Mouse (Mus musculus) ES-CJ7 (cell line): ENCODE measurements around the gene Fhdc1.

Source experiments
- DNase-seq: peaks from one replicate; pipeline ENCODE4 v3.0.0; 2011; ENCODE audit warnings: low read depth, low spot score

Fhdc1 gene

DNA sequence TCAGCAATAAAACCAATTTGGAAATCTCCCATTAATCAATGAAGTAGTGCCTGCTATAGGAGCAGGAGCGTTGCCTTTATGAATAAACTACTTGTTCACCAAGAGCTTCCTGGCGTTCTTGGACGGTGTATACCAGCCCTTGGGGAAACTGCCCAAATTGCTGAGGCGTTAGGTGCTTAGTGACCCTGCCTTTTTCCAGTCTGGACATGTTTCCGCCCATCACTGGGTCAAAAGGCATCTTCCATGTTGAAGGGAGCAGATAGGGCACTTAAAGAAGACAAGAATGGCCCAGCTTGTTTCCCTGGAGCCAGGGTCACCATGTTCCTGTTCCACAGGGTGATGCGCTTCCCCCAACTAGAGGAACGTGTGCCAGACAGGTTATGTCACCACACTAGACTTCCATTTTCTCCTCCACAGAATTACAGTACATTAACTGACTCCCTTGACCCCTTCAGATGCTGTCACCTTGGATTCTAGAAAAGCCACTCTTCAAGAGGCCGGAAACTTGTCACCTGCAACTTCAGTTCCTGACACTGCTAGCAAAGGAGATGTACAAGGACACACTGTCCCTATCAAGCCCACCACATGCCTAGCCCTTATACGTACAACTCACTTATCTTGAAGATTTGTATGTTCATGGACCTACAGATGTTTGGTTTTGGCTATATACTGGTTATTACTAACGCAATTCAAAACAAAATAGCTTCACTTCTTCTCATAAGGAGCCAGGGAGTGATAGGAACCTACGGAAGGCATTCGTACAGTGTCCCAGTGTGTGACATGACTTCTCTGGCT is 5.1 kb downstream of the Fhdc1 start:
- DNase-seq, result no peak

DNA sequence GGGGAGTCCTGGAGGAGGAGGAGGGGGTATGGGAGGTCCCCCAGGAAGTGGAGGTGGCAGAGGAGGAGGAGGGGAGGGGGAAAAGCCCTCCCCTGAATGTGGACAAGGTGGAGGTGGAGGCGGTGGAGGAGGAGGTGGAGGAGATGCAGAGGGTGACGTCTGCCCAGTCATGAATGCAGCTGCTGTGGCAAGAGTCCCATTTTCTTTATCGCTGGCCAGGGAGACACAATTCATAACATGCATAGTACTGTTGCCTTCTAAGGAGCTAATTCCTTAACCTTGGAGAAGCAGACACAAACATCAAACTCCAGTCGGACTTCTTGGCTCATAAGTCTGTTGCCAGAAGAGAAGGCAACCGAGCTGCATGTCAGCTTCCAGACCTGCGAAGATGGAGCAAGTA is 5.8 kb downstream of the Fhdc1 start:
- no peak for DNase-seq

DNA sequence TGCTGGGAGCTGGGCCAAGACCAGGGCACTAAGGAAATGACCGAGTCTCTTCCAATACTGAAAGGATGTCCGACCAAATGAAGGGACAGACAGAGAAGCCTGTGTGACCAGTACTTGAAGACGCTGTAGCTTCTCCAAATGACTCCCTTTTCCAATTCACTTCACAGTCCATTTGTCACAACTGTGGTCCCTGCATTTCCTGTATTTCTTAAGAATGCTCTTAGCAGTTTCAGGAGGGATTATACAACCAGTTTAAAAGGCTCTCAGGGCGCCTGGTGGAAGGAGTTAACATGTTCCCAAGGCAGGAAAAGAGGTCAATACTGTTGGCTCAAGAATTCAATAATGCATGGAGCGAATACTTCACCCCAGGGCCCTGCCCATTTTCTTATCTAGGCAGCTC is 7.3 kb downstream of the Fhdc1 start:
- no peak for DNase-seq

DNA sequence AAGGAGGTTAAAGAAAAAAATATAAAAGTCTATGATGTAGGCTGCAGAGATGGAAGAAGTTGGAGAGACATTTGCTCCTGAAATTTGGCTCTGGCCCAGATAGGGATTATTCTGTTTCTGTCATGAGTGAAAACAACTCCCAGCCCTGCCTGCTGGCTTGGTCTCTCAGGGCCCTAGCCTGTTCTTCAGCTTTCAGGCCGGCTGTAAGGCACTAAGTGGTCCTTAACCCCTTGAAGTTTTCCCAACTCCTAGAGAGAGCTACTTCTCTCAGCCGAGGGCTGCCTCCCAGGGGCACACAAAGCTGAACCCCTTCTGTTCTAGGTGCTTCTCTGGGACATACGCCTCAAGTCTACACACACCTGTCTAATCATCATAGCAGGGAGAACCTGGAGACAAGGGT is 7.7 kb downstream of the Fhdc1 start:
- DNase-seq, result no peak

DNA sequence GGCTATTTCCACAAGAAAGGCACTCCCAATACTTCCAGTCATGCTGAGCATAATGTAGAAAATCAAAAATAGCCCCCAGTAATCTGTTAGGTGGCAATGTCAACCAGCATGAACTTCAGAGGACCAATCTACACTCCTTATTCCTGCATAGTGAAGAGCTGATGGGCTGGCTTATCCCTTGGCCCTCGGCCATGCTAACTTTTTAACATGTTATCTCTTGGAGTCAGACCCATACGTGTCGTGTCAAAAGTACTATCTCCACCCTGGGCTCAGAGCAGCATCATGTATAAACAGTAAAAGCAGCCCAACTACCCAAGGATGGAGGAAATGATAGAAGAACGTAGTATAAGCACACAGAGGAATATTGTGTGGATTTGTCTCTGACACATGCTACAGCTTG is 9.1 kb downstream of the Fhdc1 start:
- DNase-seq, result no peak

DNA sequence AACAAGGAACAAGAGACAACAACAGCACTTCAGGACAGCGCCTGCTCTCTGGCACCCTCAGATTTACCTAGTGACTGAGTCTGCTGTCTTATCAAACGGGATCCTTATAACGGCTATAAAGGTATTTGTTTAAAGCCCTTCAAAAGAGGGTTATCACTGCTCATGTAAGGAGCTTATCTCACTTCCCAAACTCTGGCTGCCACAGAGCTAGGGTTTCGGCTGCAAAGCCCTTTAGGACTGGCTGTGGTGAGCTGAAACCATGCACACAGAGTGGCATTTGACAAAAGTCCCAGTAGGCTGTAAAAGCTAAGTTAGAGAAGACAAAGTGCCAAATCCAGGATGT is 12.1 kb downstream of the Fhdc1 start:
- no peak for DNase-seq

DNA sequence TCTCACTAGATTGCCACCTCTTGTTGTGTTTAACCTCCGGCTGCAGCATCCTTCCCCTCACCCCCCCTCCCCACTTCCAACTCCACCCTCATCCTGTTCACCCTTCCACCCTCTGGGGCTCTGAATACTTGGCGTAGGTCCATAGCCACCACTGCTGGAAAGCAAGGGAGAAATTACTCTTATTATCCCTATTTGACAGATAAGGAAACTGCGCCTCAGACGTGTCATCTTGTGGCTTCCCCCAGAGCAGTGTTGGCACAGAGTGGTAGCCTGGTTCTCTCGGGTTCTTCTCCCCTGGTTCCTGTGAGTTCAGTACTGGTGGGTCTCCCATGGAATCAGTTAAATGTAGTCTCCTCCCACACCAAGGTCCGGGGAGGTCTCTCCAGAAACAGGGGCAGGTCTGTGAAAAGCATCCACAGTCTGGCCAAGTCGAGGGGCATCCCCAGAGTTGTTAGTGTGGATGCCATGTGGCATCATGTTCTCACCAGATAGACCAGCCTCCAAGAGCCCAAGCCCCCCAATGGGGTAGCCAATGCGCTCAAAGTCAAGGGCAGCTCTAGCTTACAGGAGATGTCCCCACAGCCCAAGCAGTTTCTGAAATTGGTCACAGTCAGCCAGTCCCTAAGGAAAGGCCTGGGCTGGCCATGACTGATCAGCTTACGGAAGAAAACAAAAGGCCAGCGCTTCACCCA is 12.7 kb downstream of the Fhdc1 start:
- no peak for DNase-seq

DNA sequence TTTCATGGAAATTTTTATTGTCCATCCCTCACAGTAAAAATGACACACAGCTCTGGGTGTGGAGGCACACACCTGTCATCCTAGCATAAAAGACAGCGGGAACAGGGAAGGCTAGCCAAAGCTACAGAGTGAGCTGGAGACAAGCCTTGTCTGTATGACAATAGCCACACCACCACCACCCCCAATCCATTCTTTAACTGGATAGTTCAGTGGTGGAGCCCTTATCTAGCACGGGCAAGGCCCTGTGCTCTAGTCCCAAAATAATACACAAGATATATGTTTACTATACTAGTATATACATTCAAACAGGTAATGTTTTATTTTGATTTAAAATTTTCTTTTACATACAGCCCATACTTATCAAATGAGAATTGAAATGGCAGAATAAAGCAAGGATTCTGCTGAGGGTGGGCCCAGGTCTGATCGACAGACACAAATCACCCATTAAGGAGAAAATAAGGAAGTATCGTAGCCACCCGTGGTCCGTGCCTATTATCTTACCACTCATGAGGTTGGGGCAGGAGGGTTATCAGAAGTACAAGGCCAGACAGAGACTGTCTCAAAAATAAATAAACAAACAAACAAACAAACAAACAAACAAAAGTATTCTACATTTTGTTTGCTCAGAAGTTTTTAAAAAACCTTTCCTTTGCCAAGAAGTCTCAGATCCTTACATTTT is 14.3 kb downstream of the Fhdc1 start:
- no peak for DNase-seq

DNA sequence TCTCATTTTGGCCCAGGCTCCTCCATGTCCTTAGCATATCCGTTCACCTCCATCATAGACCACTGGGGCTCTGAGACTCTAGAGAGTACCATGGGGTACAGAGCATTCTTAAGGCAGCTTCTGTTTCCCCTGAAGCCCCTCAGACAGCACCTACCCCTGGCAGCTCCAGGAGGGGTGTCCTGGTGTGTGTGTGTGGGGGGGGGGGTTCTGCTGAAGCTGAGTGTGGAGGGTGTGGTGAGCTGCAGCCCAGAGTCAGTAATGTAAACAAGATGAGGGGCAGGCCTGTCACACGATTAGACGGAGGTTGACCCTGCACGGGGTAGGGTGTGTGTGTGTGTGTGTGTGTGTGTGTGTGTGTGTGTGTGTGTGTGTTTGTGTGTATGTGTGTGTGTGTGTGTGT is 18.5 kb downstream of the Fhdc1 start:
- DNase-seq, result no peak

DNA sequence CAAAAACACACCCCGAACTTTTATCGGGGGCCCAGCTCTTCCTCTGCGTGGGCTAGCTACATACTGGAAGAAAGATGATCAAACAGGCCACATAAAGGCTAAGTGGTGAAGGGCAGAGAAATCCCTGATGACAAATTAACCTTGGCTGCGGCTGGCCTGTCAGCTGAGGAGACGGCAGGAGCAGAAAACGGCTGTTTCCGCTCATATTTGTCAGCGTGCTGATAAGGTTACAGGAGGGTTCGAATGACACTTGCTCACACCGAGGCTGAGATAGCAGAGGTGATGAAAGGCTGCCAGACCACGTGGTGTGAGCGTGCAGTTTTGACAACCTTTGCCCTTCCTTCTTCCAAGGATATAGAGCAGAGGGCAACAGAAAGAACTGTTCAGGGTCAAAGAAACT is 19.3 kb downstream of the Fhdc1 start:
- DNase-seq, result no peak

DNA sequence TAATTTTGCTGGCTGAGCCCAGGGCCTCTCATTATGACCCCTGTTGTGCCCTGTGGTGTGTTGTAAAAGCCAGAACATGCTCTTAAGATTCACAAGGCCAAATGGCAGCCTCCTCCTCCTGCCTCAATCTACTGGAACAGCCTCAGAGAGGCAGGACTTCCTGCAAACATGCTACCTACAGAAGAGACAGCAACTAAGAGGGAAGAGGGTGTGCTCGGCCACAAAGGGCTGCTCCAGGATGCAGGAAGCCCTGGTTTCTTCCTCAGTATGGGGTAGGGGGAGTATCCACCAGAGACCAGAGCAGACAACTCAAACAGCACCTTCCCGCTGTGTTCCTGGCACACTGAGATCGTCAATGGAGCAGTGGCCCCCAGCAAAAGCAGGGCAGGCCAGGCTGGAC is 19.7 kb downstream of the Fhdc1 start:
- no peak for DNase-seq

DNA sequence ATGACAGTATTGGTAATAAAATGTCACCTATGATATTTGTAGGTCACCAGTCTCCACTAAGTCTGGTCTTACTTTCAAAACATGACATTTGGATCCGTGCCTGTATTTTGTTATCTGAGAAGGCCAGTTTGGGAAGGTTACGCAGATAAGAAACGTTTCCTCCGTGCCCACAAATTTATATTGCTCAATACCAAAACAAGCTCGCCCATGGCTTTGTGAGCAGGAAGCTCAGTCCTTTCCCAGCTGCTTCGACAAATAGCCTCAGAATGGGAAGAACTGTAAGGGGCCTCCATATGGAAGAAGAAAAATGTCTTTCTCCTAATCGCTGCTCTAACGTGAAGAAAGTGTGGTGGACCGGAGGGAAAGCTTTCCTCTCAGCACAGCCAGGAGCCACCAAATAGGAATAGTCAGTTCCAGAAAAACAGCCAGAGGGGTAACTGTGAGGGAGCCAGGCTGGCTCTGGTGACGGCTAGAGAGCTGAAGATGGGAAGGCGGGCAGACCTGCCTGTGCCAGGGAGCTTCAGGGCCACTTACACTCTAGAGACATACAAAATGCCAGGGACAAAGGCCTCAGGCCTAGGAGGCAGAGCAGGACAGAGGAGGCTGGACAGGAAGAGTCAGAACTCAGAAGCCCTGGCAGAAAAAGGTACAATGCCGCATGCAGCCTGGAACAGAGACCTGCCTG is 24.4 kb downstream of the Fhdc1 start:
- no peak for DNase-seq

DNA sequence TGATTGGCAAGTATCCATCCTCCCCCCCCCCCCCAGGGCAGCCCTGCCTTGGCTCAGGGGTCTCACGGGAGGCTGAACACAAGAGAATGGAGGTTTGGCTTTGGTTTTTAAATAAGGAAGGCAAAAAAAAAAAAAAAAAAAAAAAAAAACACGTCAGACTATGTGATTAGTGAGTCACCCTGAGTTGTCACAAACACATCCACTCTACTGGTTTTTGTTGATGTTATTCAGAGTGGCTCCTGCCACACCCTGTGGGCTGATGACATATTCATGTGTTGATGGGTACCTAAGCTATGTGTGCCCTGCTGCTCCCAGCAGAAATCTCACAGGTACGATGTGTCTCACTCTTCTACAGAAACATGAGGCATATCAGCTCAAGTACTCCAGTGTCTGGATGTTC is 29.6 kb downstream of the Fhdc1 start:
- DNase-seq, result no peak

DNA sequence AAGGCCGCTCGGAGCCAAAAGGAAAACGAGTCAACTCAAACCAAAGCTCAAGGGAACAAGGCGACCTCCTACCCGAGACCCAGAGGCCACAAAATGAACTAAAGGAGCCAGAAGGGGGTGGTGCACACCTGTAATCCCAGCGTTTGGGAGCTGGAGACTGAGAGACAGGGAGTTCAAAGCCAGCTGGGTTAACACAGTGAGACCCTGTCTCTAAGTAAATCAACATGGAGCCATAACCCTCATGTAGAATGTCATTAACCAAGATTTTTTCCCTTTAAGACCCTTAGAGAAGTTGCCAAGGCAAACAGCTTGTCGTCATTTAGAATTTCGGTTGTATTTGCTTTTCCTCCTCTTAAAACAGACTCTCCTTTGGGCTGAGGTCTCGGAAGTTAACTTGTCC is 31.2 kb downstream of the Fhdc1 start:
- no peak for DNase-seq

DNA sequence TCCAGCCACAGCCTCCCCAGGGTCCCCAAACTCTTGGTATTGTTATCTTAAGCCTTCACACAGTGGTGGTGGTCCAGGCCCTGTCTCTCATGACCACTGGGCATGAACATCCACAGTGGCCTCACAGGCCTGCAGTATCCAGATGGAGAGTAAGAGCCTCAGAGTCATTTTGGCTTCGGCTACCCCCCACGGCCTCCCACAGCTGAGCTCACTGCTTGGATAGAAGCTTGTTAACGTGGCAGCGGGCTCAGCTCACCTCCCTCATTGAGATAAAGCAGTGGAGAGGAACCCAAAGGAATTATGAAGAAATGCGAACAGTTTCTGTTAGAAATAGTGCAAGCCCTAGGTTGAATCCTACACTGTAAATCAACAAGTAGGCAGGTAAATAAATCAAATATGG is 32.4 kb downstream of the Fhdc1 start:
- DNase-seq, result no peak

DNA sequence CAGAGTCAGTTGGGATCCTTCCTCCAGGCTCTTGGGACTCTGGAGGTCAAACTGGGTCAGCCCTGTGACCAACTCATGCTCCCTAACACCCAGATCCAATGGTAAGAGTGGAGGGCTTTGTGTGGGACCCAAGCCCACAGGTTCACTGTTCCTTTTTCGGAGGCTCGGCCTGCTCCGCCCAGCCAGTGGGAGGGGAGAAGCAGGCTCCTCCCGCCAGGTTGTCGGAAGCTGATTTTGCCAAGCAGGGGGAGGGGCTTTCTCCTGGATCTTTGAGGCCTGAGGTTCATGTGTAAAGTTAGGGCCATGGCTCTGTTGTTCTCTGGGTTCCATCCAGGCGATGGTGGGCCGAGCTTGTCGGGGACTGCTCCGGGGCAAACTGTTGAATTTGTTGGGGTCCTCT is 34.4 kb downstream of the Fhdc1 start:
- peak; percentile 64 for DNase-seq

DNA sequence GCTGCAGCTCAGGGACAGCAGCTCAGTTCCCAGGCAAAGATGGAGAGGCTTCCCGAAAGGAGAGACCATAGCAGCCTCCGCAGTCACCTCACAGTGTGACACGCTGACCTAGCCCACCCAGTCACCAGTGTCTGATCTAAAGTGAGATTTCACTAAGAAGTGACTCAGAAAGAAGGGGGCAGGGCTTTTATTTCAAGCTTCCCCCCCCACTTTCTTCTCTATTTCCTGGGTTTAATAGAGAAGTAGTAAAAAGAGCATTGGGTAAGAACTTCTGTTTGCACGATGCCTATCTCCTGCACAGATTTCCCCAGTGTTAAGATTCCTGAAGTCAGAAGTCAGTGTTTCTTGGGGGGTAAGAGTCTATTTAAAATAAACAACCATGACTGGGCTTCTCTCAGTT is 37.3 kb downstream of the Fhdc1 start:
- DNase-seq, result no peak

DNA sequence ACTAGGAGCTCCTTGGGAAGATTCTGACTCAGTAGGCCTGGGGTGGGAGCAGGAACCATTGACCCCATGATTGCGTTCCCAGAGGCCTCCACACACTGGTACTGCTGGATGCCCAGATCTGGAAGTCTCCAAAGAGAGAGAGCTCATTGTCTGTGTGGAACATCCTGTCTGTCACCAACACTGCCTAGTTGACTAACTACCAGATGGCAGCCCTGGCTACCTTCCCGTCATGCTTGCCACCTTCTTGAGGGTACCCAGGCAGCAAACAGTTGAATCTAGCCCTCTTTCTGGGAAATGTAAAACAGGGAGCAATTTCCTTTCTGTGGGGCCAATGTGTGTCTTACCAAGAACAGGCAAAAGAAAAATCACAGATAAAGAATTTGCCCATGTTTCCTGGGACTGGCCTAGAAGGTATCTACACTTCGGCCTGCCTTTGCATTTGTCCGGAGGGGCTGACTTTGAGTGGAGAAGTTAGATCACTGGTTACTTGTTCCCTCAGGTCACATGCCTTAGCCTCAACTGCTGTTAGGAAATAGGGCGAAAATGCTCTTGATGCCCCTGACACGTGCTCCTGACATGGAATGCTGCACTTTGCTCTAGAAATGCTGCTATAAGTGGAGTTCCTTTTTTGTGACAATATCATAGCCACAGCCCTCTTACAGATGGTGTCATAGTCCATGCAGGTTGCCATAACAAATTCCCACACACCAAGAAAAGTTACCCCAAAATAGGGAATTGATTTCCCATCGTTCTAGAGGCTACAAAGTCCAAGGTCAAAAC is 40.6 kb downstream of the Fhdc1 start:
- DNase-seq, result no peak

DNA sequence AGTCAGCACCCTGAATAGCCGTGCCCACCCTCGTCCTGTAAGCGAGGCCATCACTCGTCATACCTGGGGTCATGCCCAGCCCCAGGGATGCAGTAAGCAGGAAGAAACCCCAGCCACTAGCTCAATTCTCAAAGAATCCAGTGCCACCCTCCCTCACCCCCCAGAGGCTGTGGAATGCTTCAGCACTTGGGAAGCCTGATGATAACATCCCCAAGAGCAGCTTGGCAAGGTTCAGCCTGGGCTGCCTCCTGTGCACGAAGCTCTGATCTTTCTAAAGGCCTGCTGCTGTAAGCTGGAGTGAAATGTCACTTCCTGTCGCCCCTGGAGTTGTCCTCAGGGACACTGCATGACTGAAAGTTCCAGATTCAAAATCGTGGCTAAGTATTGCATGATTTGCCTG is 41.4 kb downstream of the Fhdc1 start:
- no peak for DNase-seq

DNA sequence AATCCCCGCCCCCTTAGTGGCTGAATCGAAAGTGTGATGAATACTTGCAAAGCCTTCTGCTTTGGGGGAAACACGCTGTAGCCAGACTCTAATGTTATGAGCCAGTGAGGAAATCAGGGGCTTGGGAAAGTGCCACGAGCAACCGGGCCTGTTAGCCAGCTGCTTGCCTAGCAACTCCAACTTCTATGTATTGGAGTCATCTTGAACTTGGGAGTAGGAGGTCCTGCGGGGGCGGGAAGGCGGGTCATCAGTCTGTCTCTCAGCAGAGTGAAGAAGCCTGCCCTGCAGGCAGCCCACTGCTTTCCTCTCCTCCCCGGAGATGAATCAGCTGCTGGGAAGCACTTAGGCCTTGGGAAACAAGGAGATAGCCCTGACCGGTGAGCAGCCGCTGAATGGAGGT is 42.1 kb downstream of the Fhdc1 start:
- DNase-seq, result no peak

DNA sequence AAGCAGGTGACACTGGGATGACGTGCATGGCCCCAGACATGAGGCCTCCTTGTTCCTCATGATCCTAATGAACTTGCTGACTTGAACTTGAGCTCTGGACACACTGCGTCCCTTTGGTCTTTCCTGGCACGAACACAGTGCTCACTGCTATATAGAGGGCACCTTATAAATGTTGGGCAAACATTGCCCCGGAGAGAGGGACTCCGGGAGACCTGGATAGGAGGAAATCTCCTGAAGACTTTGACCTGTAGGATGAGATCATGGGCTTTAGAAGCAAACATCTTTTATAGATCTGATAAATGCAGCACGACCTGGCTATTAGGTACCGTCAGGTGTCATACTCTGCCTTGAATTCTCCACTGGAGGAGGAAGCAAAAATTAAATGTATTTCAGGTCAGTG is 43.3 kb downstream of the Fhdc1 start:
- no peak for DNase-seq
